ENCODE assay signal across 20 mouse cellular contexts in the genomic region with DNA sequence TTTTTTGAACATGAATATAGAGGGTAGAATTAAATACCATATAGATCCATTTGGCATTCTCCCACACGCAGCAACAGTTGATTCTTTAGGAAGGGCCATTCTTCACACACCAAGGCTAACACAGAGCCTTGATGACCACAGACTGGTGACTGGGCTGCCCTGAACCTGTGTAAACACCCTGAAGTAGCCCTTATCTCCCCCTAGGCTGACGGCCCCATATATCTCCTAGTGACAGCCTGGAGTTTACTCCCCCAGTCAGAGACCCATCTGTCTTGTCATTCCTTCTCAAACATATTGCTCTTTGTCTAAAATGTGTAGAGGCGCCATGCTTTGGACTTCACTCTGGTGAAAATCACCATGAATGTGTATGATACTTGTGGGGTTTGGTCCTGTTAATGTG.
DNase-seq lines count a peak whose midpoint lies in the region; ATAC-seq lines count a peak whose summit lies in the region.
"Had no signal": no experiment of that assay in that cellular context is flagged by ENCODE, and none has a peak within 500 bp of the region (broad histone marks: within the 10 kb centered on the region; RNA-seq: fewer than 3 reads in every experiment).

No protein-coding gene starts in this region.

- DNase-seq in embryo, embryonic 10.5 days (ENCODE audit: low spot score), result peak; percentile 57
- DNase-seq in embryo, embryonic 9.5 days (ENCODE audit: extremely low spot score), result no peak
- no peak for DNase-seq in heart, postnatal 10 days
- DNase-seq in kidney, postnatal 14 days, result no peak
- peak; percentile 30 for DNase-seq in neural tube, embryonic 10.5 days (ENCODE audit: extremely low spot score, low spot score)
- DNase-seq: adrenal gland, postnatal 10 days; cerebellum, adult 11 months; cerebellum, adult 8-10 months; cerebellum, postnatal 14 days; gastrocnemius, postnatal 36 days; heart, postnatal 36 days had no signal

- H3K27ac ChIP-seq in heart, embryonic 12.5 days (ENCODE audit: poor library complexity, severe bottlenecking), result no peak overlapping the region
- no peak overlapping the region for H3K27ac ChIP-seq in kidney, embryonic 16.5 days (ENCODE audit: low read length)
- no peak overlapping the region for H3K27ac ChIP-seq in neural tube, embryonic 15.5 days (replicated peaks)
- H3K27ac ChIP-seq: embryonic facial prominence, embryonic 15.5 days; forebrain, embryonic 10.5 days; heart, embryonic 15.5 days; hindbrain, embryonic 15.5 days had no signal

- no peaks in the 10 kb centered on the region for H3K9me3 ChIP-seq in heart, embryonic 12.5 days (replicated peaks)
- no peaks in the 10 kb centered on the region for H3K9me3 ChIP-seq in kidney, embryonic 16.5 days (ENCODE audit: low read length)
- no peaks in the 10 kb centered on the region for H3K9me3 ChIP-seq in neural tube, embryonic 15.5 days (replicated peaks)
- H3K9me3 ChIP-seq: embryonic facial prominence, embryonic 15.5 days; forebrain, embryonic 10.5 days; heart, embryonic 15.5 days; hindbrain, embryonic 15.5 days had no signal

- no peak overlapping the region for H3K4me3 ChIP-seq in heart, embryonic 12.5 days
- no peak overlapping the region for H3K4me3 ChIP-seq in kidney, embryonic 16.5 days (ENCODE audit: low read length)
- H3K4me3 ChIP-seq in neural tube, embryonic 15.5 days (replicated peaks), result no peak overlapping the region
- H3K4me3 ChIP-seq: embryonic facial prominence, embryonic 15.5 days; erythroblast, embryonic 14.5 days; forebrain, embryonic 10.5 days; heart, embryonic 15.5 days; hindbrain, embryonic 15.5 days had no signal

- H3K4me1 ChIP-seq in heart, embryonic 12.5 days (replicated peaks), result peaks cover 11% of the 10 kb centered on the region; the same call in 1 of the 2 replicates
- H3K4me1 ChIP-seq in kidney, embryonic 16.5 days (ENCODE audit: insufficient read depth, low read length), result peaks cover 11% of the 10 kb centered on the region
- peaks cover 9% of the 10 kb centered on the region for H3K4me1 ChIP-seq in neural tube, embryonic 15.5 days
- H3K4me1 ChIP-seq: embryonic facial prominence, embryonic 15.5 days; heart, embryonic 15.5 days had no signal

- no peaks in the 10 kb centered on the region for H3K36me3 ChIP-seq in heart, embryonic 12.5 days
- H3K36me3 ChIP-seq in kidney, embryonic 16.5 days (ENCODE audit: insufficient read depth, low read length), result no peaks in the 10 kb centered on the region
- no peaks in the 10 kb centered on the region for H3K36me3 ChIP-seq in neural tube, embryonic 15.5 days
- H3K36me3 ChIP-seq: embryonic facial prominence, embryonic 15.5 days; forebrain, embryonic 10.5 days; heart, embryonic 15.5 days; hindbrain, embryonic 15.5 days had no signal

- 43% methylated on average over 3 of the region's 3 CpGs for WGBS in heart, embryonic 12.5 days
- 38% methylated on average over 3 of the region's 3 CpGs for WGBS in kidney, embryonic 16.5 days
- WGBS in neural tube, embryonic 15.5 days, result 77% methylated on average over 3 of the region's 3 CpGs

- intact Hi-C loops in heart, postnatal 10 days (cut with DNase I), result no loop called here

- H3K9ac ChIP-seq in heart, embryonic 12.5 days, result no peak overlapping the region
- no peak overlapping the region for H3K9ac ChIP-seq in kidney, embryonic 16.5 days (replicated peaks; ENCODE audit: low read length)
- H3K9ac ChIP-seq in neural tube, embryonic 15.5 days (replicated peaks), result no peak overlapping the region
- H3K9ac ChIP-seq: embryonic facial prominence, embryonic 15.5 days; heart, embryonic 15.5 days; hindbrain, embryonic 15.5 days had no signal

- H3K27me3 ChIP-seq in heart, embryonic 12.5 days (replicated peaks), result no peaks in the 10 kb centered on the region
- no peaks in the 10 kb centered on the region for H3K27me3 ChIP-seq in kidney, embryonic 16.5 days (ENCODE audit: insufficient read depth, low read length)
- H3K27me3 ChIP-seq in neural tube, embryonic 15.5 days (replicated peaks), result no peaks in the 10 kb centered on the region
- H3K27me3 ChIP-seq: embryonic facial prominence, embryonic 15.5 days; heart, embryonic 15.5 days; hindbrain, embryonic 15.5 days had no signal

- peak; percentile 83 for ATAC-seq in heart, embryonic 12.5 days (ENCODE audit: insufficient number of reproducible peaks, low FRiP score)
- peak; percentile 67 for ATAC-seq in kidney, embryonic 16.5 days (ENCODE audit: low FRiP score, low TSS enrichment)
- ATAC-seq in neural tube, embryonic 15.5 days (ENCODE audit: low FRiP score), result no peak
- ATAC-seq: forebrain, embryonic 14.5 days had no signal

- no peak overlapping the region for H3K4me2 ChIP-seq in heart, embryonic 12.5 days
- no peak overlapping the region for H3K4me2 ChIP-seq in kidney, embryonic 16.5 days (replicated peaks; ENCODE audit: low read depth, low read length)
- H3K4me2 ChIP-seq in neural tube, embryonic 15.5 days, result no peak overlapping the region
- H3K4me2 ChIP-seq: embryonic facial prominence, embryonic 15.5 days; heart, embryonic 15.5 days; hindbrain, embryonic 15.5 days had no signal

Comparison
In these comparisons a context has a peak if more than half of its experiments do, and no peak if none do; other contexts are left out.
1. DNase-seq: peak in embryo, embryonic 10.5 days (single experiment) and neural tube, embryonic 10.5 days (single experiment); none in embryo, embryonic 9.5 days (single experiment), heart, postnatal 10 days (0 of 2) and kidney, postnatal 14 days (single experiment).